Mouse (Mus musculus) left cerebral cortex, postnatal 36 days (tissue): ENCODE data around the gene Col15a1. TPM values are rescaled to one million over a fixed set of nuclear protein-coding genes. Genes with fewer than 3 reads are reported as not detected.

Experiments used
- DNase-seq, 2 experiments: peaks; one replicate each; pipeline ENCODE4 v3.0.0; 2021 to 2022; ENCODE audit warnings: low spot score in 2 of 2, mixed read lengths in 1 of 2
- intact Hi-C: fragments of 180-260 bp; cut with DNase I; formaldehyde crosslinking; loops from one replicate; pipeline ENCODE4 v1.15.1; 2025
- total RNA-seq, 2 experiments: library from RNA; stranded (reverse); gene quantifications; 2 replicates each; pipeline ENCODE4 v1.2.3; 2021

Col15a1 gene
- total RNA-seq, 2 experiments from 2014 or later = 5.7 to 8.3 TPM

GRCm38 (mm10) chr4:47255641-47256040, 47.7 kb downstream of the Col15a1 start:
- peak; percentile 67 to 70 for DNase-seq
- intact Hi-C loops = loop anchor here (2.0 kb wide), 1 partner anchor 133 kb away; no protein-coding TSS in a partner anchor

- DNase-seq = no peak
- intact Hi-C loops = no loop called here
These were observed 50.2 kb downstream of the Col15a1 start for GRCm38 (mm10) chr4:47258201-47258600.

- intact Hi-C loops = no loop called here
- DNase-seq = no peak
These were observed 53.1 kb downstream of the Col15a1 start for GRCm38 (mm10) chr4:47261049-47261448.

GRCm38 (mm10) chr4:47261919-47262318, 54.0 kb downstream of the Col15a1 start:
- no peak for DNase-seq
- intact Hi-C loops = no loop called here

DNA sequence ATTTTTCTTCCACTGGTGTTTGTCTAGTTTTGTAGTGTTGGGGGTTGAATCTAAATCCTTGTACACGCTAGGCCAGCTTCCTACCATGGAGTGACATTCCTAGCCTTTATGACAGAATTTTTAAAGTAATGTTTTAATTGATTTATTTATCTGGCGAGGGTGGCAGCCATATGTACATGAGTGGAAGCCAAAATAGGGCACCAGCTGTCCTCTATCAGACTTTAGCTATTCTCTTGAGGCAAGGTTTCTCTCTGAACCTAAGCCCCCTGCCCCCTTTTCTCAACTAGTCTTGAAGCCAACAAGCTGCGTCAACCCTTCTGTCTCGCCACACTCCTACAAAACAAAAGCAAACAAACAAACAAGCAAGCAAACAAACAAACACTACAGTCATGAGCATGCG, 57.6 kb downstream of the Col15a1 start:
- intact Hi-C loops = no loop called here
- DNase-seq = no peak

- intact Hi-C loops = no loop called here
- no peak for DNase-seq
These were observed 64.6 kb downstream of the Col15a1 start for GRCm38 (mm10) chr4:47272452-47273130.

- no peak for DNase-seq
- intact Hi-C loops = no loop called here
These were observed 65.8 kb downstream of the Col15a1 start for GRCm38 (mm10) chr4:47273795-47274194.

DNA sequence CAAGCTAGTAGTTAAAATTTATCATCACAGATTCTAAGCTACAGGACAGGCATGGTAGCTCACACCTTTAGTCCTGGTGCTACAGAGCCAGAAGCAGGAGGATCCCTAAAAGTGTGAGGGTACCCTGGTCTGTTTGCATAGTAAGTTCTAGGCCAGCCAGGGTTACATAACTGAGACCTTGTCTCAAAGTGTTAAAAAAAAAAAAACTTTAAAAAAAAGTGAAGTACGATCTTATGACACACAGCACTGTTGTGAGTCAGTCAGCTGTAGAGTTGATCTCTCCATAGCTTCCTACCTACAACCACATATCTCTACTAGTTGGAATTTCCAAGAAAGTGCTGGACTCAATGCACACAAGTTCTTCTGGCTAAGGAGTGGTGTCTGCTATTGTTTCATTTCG, 67.0 kb downstream of the Col15a1 start:
- no peak for DNase-seq
- intact Hi-C loops = no loop called here

DNA sequence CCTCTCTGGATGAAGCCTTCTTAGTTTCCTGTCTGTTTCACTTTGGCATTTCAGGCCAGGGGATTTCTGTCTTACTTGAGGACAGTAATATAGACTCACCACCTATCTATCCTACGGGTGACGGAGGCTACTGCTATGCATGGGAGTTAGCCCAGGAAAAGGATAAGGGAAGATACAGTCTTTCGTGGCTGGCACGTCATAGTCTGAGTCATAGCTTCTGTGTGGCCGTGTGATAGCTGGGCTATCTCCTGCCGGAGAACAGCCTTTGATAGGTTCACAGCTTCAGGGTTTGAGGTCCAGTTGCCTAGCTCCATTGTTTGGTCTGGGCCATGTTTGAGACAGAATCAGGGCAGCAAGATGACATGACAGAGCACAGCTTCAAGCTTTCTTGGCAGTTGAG, 70.4 kb downstream of the Col15a1 start:
- intact Hi-C loops = no loop called here
- no peak for DNase-seq

DNA sequence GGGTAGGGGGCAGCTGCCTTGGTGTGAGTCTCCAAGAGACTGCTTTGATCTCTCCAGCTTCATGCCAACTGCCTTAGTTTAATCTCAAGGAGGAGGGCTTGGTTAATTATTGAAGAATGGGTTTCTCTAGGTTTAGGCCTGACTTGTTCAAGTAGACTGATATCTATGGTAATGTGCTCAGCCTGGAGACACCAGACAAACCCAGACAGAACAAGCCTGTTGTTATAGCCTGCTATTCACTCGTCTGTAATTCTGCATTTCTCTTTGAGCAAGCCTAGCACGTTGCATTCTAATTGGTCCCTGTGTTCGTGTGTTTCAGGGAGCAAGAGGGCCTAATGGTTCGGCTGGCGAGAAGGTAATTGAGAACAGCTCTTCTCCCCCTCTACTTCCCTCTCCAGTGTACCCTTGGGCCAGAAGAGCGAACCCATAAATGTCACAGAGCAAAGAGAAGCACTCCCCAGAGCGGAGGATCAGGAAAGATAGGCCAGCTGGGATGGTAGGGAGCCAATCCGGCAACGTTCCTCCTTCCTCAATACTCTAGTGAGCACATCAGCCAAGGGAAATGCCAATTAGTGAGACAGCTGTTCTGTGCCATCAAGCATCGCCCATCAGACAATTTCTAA, 71.2 kb downstream of the Col15a1 start:
- intact Hi-C loops = no loop called here

GRCm38 (mm10) chr4:47280126-47280525, 72.2 kb downstream of the Col15a1 start:
- DNase-seq = no peak

More for the DNA sequence above, 71.2 kb downstream of the Col15a1 start:
- no peak for DNase-seq

GRCm38 (mm10) chr4:47281920-47282682, 74.1 kb downstream of the Col15a1 start:
- DNase-seq = no peak
- intact Hi-C loops = no loop called here

More at GRCm38 (mm10) chr4:47280126-47280525, 72.2 kb downstream of the Col15a1 start:
- intact Hi-C loops = no loop called here

DNA sequence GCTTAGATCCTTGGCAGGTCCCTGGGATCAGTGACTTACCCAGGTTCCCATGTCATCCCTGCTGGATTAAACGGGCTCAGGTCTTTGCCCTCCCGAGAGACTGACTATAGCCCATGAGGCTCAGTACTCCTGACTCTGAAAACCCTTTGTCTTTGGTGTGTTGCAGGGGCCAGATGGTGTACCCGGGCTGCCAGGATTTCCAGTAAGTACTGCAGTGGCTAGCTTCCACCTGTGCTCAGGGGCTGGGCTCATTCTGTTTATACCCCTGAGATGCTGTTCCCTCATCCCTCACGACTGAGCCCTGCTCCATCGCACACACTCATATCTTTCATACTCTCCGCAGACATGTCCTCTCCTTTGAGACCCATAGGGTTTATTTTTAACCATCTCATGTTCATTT, 76.3 kb downstream of the Col15a1 start:
- intact Hi-C loops = no loop called here
- DNase-seq = no peak

GRCm38 (mm10) chr4:47284874-47285273, 76.9 kb downstream of the Col15a1 start:
- intact Hi-C loops = no loop called here
- DNase-seq = no peak

DNA sequence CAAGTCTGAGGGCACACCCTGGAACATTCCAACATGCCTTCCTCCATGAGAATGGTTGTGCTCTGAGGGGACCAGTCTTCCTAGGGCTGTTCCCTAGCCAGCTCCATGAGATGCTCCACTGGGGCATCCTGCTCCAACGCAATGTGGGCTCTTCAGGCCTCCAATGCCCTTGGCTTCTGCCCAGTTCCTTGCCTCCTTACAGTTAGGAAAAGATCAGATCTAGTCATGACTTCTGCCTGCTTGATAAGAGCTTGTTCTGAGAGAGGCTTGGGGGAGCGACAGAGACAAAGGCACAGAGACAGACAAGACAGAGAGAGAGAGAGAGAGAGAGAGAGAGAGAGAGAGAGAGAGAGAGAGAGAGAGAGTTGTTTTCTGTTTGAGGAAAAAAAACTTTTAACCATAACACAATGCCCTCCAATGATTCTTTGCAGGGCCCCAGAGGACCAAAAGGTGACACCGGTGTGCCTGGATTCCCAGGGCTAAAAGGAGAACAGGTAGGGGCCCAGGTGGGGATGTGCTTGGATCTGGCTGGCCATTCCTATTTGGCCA, 78.7 kb downstream of the Col15a1 start:
- no peak for DNase-seq
- intact Hi-C loops = no loop called here

DNA sequence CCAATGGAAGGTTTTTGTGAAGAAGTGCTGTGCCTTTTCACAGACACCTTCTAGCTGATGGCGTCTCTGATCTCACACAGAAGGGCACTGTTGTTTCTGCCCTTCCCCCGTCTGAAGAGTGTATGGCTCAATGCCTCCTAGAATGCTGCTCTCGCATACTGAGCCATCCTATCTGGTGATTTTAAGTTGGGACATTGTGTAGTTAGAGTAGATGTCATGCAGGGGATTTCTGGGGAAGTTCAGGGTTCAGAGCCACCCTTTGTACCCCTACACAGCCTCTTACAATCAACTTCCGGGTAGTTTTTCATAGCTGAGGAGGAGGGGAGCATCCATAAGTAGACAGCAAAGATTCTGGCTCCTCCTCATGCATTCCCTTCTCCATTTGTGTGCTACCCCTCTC, 79.5 kb downstream of the Col15a1 start:
- DNase-seq = no peak
- intact Hi-C loops = no loop called here

GRCm38 (mm10) chr4:47288306-47288705, 80.3 kb downstream of the Col15a1 start:
- no peak for DNase-seq
- intact Hi-C loops = no loop called here

- intact Hi-C loops = no loop called here
- DNase-seq = no peak
These were observed 81.6 kb downstream of the Col15a1 start for GRCm38 (mm10) chr4:47289526-47289925.

DNA sequence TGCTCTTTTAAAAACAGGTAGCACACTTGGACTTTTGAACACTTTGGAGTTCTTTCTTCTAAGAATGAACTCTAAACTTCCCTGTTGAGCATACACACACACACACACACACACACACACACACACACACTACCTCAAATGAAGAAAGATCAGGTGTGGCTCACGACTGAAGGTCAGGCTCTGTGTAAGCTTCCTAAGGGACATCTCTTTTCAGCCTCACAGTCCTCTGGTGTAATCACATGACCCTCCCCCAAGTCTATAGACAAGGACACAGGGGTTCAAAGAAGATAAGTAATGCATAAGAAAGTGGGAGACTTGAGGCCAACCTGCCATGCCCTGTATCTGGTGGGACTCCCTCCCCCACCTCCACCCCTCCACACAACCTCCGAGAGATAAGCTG, 82.5 kb downstream of the Col15a1 start:
- intact Hi-C loops = no loop called here
- no peak for DNase-seq

- intact Hi-C loops = no loop called here
- DNase-seq = no peak
These were observed 83.1 kb downstream of the Col15a1 start for GRCm38 (mm10) chr4:47291013-47291412.
